Mouse (Mus musculus) C2C12 (cell line): ENCODE measurements around the gene Ipcef1. TPM values are rescaled to one million over a fixed set of nuclear protein-coding genes. Genes with fewer than 3 reads are reported as not detected.

Experiments
- H3K27me3 ChIP-seq: one replicate; pipeline ENCODE4 v1.6.1; 2011; ENCODE audit not compliant: control insufficient read depth, insufficient read depth, insufficient read length
- H3K36me3 ChIP-seq: one replicate; pipeline ENCODE4 v1.6.1; 2011; ENCODE audit not compliant: control insufficient read depth, insufficient read depth
- H3K4me3 ChIP-seq: one replicate; pipeline ENCODE4 v1.5.1; 2011; ENCODE audit warnings: mild to moderate bottlenecking, control low read depth; ENCODE audit not compliant: poor library complexity, insufficient read depth, severe bottlenecking
- H3K79me2 ChIP-seq: one replicate; pipeline ENCODE4 v1.6.1; 2011; ENCODE audit not compliant: control insufficient read depth, insufficient read depth
- H3K79me3 ChIP-seq: one replicate; pipeline ENCODE4 v1.6.1; 2011; ENCODE audit warnings: low read depth, control low read depth
- H3ac ChIP-seq: one replicate; pipeline ENCODE3; 2011; ENCODE audit warnings: low read depth; ENCODE audit not compliant: control insufficient read depth, insufficient read length
- CEBPB ChIP-seq: IDR thresholded peaks from one replicate; pipeline ENCODE4 v1.6.1; 2011; ENCODE audit warnings: low read depth, mild to moderate bottlenecking, control low read depth, moderate library complexity
- CTCF ChIP-seq: IDR thresholded peaks from one replicate; pipeline ENCODE4 v1.5.1; 2011; ENCODE audit not compliant: control insufficient read depth, insufficient read depth, insufficient read length
- FOSL1 ChIP-seq: IDR thresholded peaks from one replicate; pipeline ENCODE4 v1.8.0; 2011; ENCODE audit warnings: mild to moderate bottlenecking, low read length; ENCODE audit not compliant: poor library complexity, insufficient read depth, severe bottlenecking
- MAX ChIP-seq: IDR thresholded peaks from one replicate; pipeline ENCODE4 v1.6.1; 2011; ENCODE audit warnings: mild to moderate bottlenecking, control low read depth
- MYOD1 ChIP-seq: IDR thresholded peaks from one replicate; pipeline ENCODE4 v1.6.1; 2011; ENCODE audit warnings: low read depth; ENCODE audit not compliant: control insufficient read depth, insufficient read length
- MYOG ChIP-seq: IDR thresholded peaks from one replicate; pipeline ENCODE4 v1.6.1; 2011; ENCODE audit not compliant: control insufficient read depth, insufficient read length; ENCODE audit errors: extremely low read depth
- USF1 ChIP-seq: IDR thresholded peaks from one replicate; pipeline ENCODE4 v1.6.1; 2011; ENCODE audit warnings: low read depth, mild to moderate bottlenecking, control low read depth, moderate library complexity
- polyA plus RNA-seq: library from polyadenylated mRNA; unstranded; fragments of >200 nt; fragmentation: generic; extraction: Trizol; gene quantifications from one replicate; pipeline ENCODE4 v1.2.1, GENCODE M21; 2012; ENCODE audit warnings: missing spikeins

The Ipcef1 gene
- polyA plus RNA-seq, 1 experiment, result not detected

GRCm38 (mm10) chr10:6848834-6849233 lies 203.4 kb downstream of the Ipcef1 start:
- TF ChIP-seq MYOG (no peak), MYOD1 (no peak), CTCF (no peak), FOSL1 (no peak), MAX (no peak), USF1 (no peak), CEBPB (no peak)

DNA sequence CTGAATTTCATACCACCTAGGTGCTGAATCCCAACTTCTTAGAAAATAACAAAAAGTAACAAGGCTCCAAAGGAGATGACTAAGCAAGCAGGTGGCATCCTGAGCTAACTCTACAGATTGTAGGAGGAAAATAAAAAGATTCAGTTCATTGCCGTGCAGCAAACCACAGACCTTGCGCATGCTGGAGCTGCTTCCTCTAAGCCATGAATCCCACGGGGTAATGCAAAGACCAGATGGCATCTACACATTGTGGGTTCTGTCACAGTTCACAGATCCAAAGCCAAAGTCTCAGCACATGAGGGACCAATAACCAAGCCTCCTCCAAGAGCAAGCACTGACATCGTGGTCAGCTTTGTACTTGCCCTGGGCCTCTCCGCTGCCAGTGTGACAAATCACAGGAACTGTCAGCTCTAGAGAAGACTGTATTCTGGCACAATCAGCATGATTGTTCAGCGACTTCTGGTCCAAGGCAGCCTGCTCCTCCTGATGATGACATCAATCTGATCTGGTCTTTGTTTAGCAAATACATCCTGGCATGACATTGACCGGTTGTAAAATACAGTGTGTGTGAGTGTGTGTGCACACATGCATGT lies 204.0 kb downstream of the Ipcef1 start:
- H3K27me3 ChIP-seq, result no peaks in the 10 kb centered on the region
- no peaks in the 10 kb centered on the region for H3K79me3 ChIP-seq
- no peak overlapping the region for H3ac ChIP-seq
- TF ChIP-seq FOSL1 (no peak), USF1 (no peak), MAX (no peak), CEBPB (no peak), MYOD1 (no peak), MYOG (no peak), CTCF (no peak)
- no peaks in the 10 kb centered on the region for H3K36me3 ChIP-seq
- no peaks in the 10 kb centered on the region for H3K79me2 ChIP-seq
- no peak overlapping the region for H3K4me3 ChIP-seq

More at GRCm38 (mm10) chr10:6848834-6849233, 203.4 kb downstream of the Ipcef1 start:
- Histone ChIP-seq H3K79me3 (no peaks in the 10 kb centered on the region), H3K36me3 (no peaks in the 10 kb centered on the region), H3ac (no peak overlapping the region), H3K4me3 (no peak overlapping the region), H3K79me2 (no peaks in the 10 kb centered on the region), H3K27me3 (no peaks in the 10 kb centered on the region)

GRCm38 (mm10) chr10:6846283-6846682 lies 206.0 kb downstream of the Ipcef1 start:
- H3K79me2 ChIP-seq, result no peaks in the 10 kb centered on the region
- TF ChIP-seq FOSL1, result no peak
- no peak for TF ChIP-seq MYOG
- TF ChIP-seq MAX, result no peak
- TF ChIP-seq USF1, result no peak
- TF ChIP-seq MYOD1, result no peak
- TF ChIP-seq CTCF, result no peak
- TF ChIP-seq CEBPB, result no peak
- no peaks in the 10 kb centered on the region for H3K36me3 ChIP-seq
- no peak overlapping the region for H3K4me3 ChIP-seq
- no peaks in the 10 kb centered on the region for H3K27me3 ChIP-seq
- no peaks in the 10 kb centered on the region for H3K79me3 ChIP-seq
- H3ac ChIP-seq, result no peak overlapping the region

DNA sequence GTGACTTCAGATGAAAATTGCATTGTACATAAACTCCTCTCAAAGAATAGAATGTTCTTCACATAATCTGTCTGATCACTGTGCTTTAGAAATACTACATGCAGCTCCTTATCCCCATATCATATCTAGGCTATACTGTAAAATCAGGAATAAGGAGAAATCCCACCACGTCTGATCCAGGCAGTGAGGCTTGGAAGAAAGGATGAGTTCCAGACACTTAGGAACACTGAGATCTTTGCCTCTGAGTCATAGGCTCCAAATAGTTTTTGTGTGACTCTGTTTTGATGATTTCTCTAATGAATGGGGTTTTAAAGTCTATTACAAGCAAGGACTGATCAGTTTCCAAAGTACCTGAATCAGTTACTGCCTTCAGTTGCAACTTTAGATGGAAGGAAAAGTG lies 210.1 kb downstream of the Ipcef1 start:
- TF ChIP-seq MYOG (no peak), MYOD1 (no peak), USF1 (no peak), FOSL1 (no peak), CEBPB (no peak), CTCF (no peak)
- no peaks in the 10 kb centered on the region for H3K27me3 ChIP-seq
- no peaks in the 10 kb centered on the region for H3K79me3 ChIP-seq
- H3K4me3 ChIP-seq, result no peak overlapping the region
- no peak overlapping the region for H3ac ChIP-seq
- H3K79me2 ChIP-seq, result no peaks in the 10 kb centered on the region
- H3K36me3 ChIP-seq, result no peaks in the 10 kb centered on the region

Other genes starting within 250 kb of the Ipcef1 start
- gene Cnksr3, start 159.8 kb upstream of the Ipcef1 start, polyA plus RNA-seq, result 15.1 TPM